Mouse (Mus musculus): ENCODE results near the gene Gm16368. TPM values are rescaled to one million over a fixed set of nuclear protein-coding genes. Genes with fewer than 3 reads are reported as not detected.
"Not testable (repeated sequence)": the region's sequence is repeated elsewhere in the genome, so short reads cannot be mapped to it uniquely, and the experiment has no call there.

Gm16368 gene
- not detected in 2 replicates for polyA plus RNA-seq (2014; fragmentation: Nextera tagmentation; extraction: Ambion mirVana)

- not testable (repeated sequence) for H3K27ac ChIP-seq (ENCODE audit: low read depth, low read length); H3K4me3 ChIP-seq (ENCODE audit: low read depth, low read length); DNase-seq (ENCODE audit: low spot score); H3K27me3 ChIP-seq (ENCODE audit: control insufficient read depth, insufficient read depth, low read length); H3K4me1 ChIP-seq (replicated peaks; ENCODE audit: control insufficient read depth, insufficient read depth, low read length); ATAC-seq (replicated peaks; ENCODE audit: low FRiP score); H3K9me3 ChIP-seq (ENCODE audit: control insufficient read depth, low read length); H3K36me3 ChIP-seq (ENCODE audit: control insufficient read depth, insufficient read depth, low read length); H3K9ac ChIP-seq (ENCODE audit: low read length); H3K4me2 ChIP-seq (ENCODE audit: low read depth, low read length, severe bottlenecking)
- 78% methylated on average over 1 of the region's 1 CpGs for WGBS
Observed at GRCm38 (mm10) chr12:88083397-88083796, at the start of gene Gm16368. Gene Gm16368, plus strand, starts transcription at chr12:88083697.

GRCm38 (mm10) chr12:88039062-88039461 lies 44.4 kb upstream of the Gm16368 start:
- H3K27me3 ChIP-seq (ENCODE audit: control insufficient read depth, insufficient read depth, low read length); H3K9ac ChIP-seq (ENCODE audit: low read length); H3K4me2 ChIP-seq (ENCODE audit: low read depth, low read length, severe bottlenecking); H3K4me3 ChIP-seq (ENCODE audit: low read depth, low read length); DNase-seq (ENCODE audit: low spot score); H3K4me1 ChIP-seq (replicated peaks; ENCODE audit: control insufficient read depth, insufficient read depth, low read length); H3K27ac ChIP-seq (ENCODE audit: low read depth, low read length); H3K36me3 ChIP-seq (ENCODE audit: control insufficient read depth, insufficient read depth, low read length); ATAC-seq (replicated peaks; ENCODE audit: low FRiP score); H3K9me3 ChIP-seq (ENCODE audit: control insufficient read depth, low read length): not testable (repeated sequence)

DNA sequence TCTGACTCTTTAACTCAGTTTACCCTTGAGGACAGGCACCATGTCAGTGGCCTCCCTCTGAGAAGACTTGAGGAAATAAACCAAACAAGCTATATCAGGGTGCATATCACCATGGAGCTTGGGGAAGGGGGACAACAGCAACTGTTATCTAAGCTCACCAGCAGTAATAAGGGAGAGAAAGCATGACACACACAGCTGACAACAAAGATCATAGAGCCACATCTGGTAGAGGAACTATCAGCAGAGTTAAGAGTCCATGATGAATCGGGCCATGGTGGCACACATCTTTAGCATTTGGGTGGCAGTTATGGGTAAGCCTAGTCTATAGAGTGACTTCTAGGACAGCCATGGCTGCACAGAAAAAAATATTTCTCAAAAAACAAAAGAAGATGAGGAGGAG lies 43.8 kb upstream of the Gm16368 start:
- not testable (repeated sequence) for H3K36me3 ChIP-seq (ENCODE audit: control insufficient read depth, insufficient read depth, low read length); H3K4me2 ChIP-seq (ENCODE audit: low read depth, low read length, severe bottlenecking); H3K27me3 ChIP-seq (ENCODE audit: control insufficient read depth, insufficient read depth, low read length); DNase-seq (ENCODE audit: low spot score); ATAC-seq (replicated peaks; ENCODE audit: low FRiP score); H3K4me3 ChIP-seq (ENCODE audit: low read depth, low read length); H3K9ac ChIP-seq (ENCODE audit: low read length); H3K4me1 ChIP-seq (replicated peaks; ENCODE audit: control insufficient read depth, insufficient read depth, low read length); H3K9me3 ChIP-seq (ENCODE audit: control insufficient read depth, low read length); H3K27ac ChIP-seq (ENCODE audit: low read depth, low read length)
- 100% methylated on average over 1 of the region's 1 CpGs for WGBS

DNA sequence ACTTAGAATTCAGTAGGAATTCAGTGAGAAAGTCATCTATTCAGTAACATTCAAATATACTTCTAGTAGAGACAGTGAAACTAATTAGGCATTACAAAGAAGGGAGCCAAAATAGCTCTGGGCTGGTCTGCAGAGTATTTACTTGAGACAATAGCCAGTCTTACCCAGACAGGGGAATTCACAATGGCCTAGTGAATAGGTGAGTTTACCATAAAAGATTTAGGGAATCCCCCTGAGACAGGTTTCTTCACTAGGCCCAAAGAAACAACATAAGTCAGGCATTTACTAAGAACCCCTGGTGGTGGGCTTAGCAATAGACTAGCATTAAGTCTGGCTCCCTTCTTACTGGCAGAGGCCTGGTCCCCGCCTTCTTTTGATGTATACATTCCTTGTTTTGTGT lies 38.3 kb upstream of the Gm16368 start:
- DNase-seq (ENCODE audit: low spot score); ATAC-seq (replicated peaks; ENCODE audit: low FRiP score); H3K27me3 ChIP-seq (ENCODE audit: control insufficient read depth, insufficient read depth, low read length); H3K4me1 ChIP-seq (replicated peaks; ENCODE audit: control insufficient read depth, insufficient read depth, low read length); H3K4me3 ChIP-seq (ENCODE audit: low read depth, low read length); H3K27ac ChIP-seq (ENCODE audit: low read depth, low read length); H3K4me2 ChIP-seq (ENCODE audit: low read depth, low read length, severe bottlenecking); H3K9ac ChIP-seq (ENCODE audit: low read length); H3K36me3 ChIP-seq (ENCODE audit: control insufficient read depth, insufficient read depth, low read length); H3K9me3 ChIP-seq (ENCODE audit: control insufficient read depth, low read length): not testable (repeated sequence)
- 42% methylated on average over 1 of the region's 1 CpGs for WGBS

Other genes starting within 250 kb of the Gm16368 start
- not detected in 2 replicates for gene Gm2001, start 241.4 kb upstream of the Gm16368 start, polyA plus RNA-seq (2014; fragmentation: Nextera tagmentation; extraction: Ambion mirVana)
- not detected in 2 replicates for gene Gm2016, start 209.6 kb upstream of the Gm16368 start, polyA plus RNA-seq (2014; fragmentation: Nextera tagmentation; extraction: Ambion mirVana)
- not detected in 2 replicates for gene Gm2022, start 188.3 kb upstream of the Gm16368 start, polyA plus RNA-seq (2014; fragmentation: Nextera tagmentation; extraction: Ambion mirVana)
- not detected in 2 replicates for gene Gm2035, start 163.8 kb upstream of the Gm16368 start, polyA plus RNA-seq (2014; fragmentation: Nextera tagmentation; extraction: Ambion mirVana)
- not detected in 2 replicates for gene Gm2042, start 129.6 kb upstream of the Gm16368 start, polyA plus RNA-seq (2014; fragmentation: Nextera tagmentation; extraction: Ambion mirVana)
- not detected in 2 replicates for gene Gm2075, start 71.8 kb upstream of the Gm16368 start, polyA plus RNA-seq (2014; fragmentation: Nextera tagmentation; extraction: Ambion mirVana)
- not detected in 2 replicates for gene Gm6803, start 64.9 kb upstream of the Gm16368 start, polyA plus RNA-seq (2014; fragmentation: Nextera tagmentation; extraction: Ambion mirVana)
- not detected in 2 replicates for gene Gm2056, start 56.7 kb upstream of the Gm16368 start, polyA plus RNA-seq (2014; fragmentation: Nextera tagmentation; extraction: Ambion mirVana)
- not detected in 2 replicates for gene Gm10436, start 98.4 kb downstream of the Gm16368 start, polyA plus RNA-seq (2014; fragmentation: Nextera tagmentation; extraction: Ambion mirVana)
- not detected in 2 replicates for gene Gm8332, start 166.4 kb downstream of the Gm16368 start, polyA plus RNA-seq (2014; fragmentation: Nextera tagmentation; extraction: Ambion mirVana)
- not detected in 2 replicates for gene Gm5662, start 190.8 kb downstream of the Gm16368 start, polyA plus RNA-seq (2014; fragmentation: Nextera tagmentation; extraction: Ambion mirVana)
- not detected in 2 replicates for gene Gm5039, start 240.3 kb downstream of the Gm16368 start, polyA plus RNA-seq (2014; fragmentation: Nextera tagmentation; extraction: Ambion mirVana)